Mouse (Mus musculus) olfactory bulb, adult 2 months (tissue): ENCODE data around the gene Nphp1. TPM values are rescaled to one million over a fixed set of nuclear protein-coding genes. Genes with fewer than 3 reads are reported as not detected.

Experiments
- H3K27ac ChIP-seq: fragments of 200-500 bp; 2 replicates; pipeline ENCODE4 v1.5.1; 2012; ENCODE audit warnings: low read depth, low read length; ENCODE audit not compliant: insufficient read depth
- H3K4me1 ChIP-seq: fragments of 200-500 bp; 2 replicates; pipeline ENCODE4 v1.6.1; 2012; ENCODE audit warnings: low read length; ENCODE audit not compliant: control insufficient read depth, insufficient read depth
- H3K4me3 ChIP-seq: fragments of 200-500 bp; 2 replicates; pipeline ENCODE4 v1.5.1; 2012; ENCODE audit warnings: mild to moderate bottlenecking, low read depth, low read length, moderate library complexity; ENCODE audit not compliant: insufficient read depth
- CTCF ChIP-seq: fragments of 200-500 bp; IDR thresholded peaks from 2 replicates; pipeline ENCODE4 v1.5.1; 2012; ENCODE audit warnings: low read depth, mild to moderate bottlenecking, low read length, moderate library complexity; ENCODE audit not compliant: insufficient read depth
- POLR2A ChIP-seq: fragments of 200-500 bp; IDR thresholded peaks from 2 replicates; pipeline ENCODE4 v1.6.1; 2012; ENCODE audit warnings: mild to moderate bottlenecking, low read depth, low read length, moderate library complexity; ENCODE audit not compliant: insufficient read depth
- WGBS: fragments of 180-500 bp; shearing (Covaris S2); methylation state at CpG from one replicate; pipeline ENCODE4 v1.1.7; 2018; 5-methylcytosine and 5-hydroxymethylcytosine counted together
- polyA plus RNA-seq: library from polyadenylated mRNA; stranded (reverse); fragments of >200 nt; gene quantifications from 2 replicates; pipeline ENCODE4 v1.2.4, GENCODE M21; 2012; ENCODE audit warnings: low replicate concordance; ENCODE audit not compliant: missing spikeins, insufficient read depth, insufficient read length

The Nphp1 gene
- polyA plus RNA-seq, 1 experiment, result not detected

DNA sequence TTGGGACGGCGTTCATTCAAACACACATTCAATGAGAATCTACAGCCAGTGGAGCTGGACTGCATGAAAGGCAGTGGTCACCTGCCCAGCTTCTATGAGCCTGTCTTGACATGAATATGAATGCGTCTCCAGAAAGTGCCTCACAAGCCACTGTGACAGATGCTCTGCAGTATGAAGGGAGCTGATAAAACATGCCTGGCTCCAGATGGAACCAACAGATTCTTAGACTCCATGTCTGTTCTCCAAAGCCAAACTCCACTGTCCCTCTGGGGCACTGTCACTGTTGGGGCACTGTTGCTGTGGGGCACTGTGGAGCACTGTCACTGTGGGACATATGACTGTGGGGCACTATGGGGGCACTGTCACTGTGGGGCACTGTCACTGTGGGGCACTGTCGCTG is 34.6 kb downstream of the Nphp1 start:
- WGBS, result 95% methylated on average over 4 of the region's 4 CpGs

DNA sequence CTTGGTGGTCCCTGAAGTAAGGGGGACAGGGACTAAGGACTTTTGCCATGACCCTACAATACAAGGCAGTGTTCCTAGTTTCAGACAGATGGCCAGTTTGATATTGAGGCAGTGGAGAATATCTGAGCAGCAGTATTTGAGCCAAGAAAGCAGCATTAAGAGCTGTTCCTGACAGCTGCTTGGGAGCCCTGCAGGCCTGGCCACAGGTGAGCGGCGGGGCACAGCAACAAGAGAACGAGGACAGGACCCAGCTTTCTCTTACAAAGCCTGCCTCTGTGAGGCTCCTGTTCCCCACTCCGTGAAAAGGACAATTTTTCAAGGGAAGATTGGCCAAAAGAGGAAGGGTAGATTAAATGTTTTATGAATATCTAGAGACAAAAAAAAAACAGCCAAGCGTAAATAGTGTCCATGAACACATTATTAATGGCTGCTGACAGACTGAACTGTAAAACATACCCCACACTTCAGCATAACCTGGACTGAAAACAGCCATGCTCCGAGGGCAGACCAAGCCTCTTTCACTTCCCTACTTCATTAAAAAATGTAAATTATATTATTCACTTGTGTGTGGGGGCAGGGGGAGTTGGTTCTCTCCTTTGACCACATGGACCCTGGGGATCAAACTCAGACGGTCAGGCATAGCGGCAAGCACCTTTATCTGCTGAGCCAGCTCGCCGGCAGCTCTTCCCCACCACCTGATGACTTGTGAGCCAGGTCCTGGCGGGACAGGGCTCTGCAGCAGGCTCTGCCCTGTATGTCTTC is 36.7 kb downstream of the Nphp1 start:
- 88% methylated on average over 11 of the region's 11 CpGs for WGBS
- Histone ChIP-seq H3K4me3 (no peak overlapping the region), H3K4me1 (peaks cover under 1% of the 10 kb centered on the region; the same call in 1 of the 2 replicates), H3K27ac (no peak overlapping the region)
- TF ChIP-seq POLR2A (no peak), CTCF (no peak)

More for the DNA sequence above, 34.6 kb downstream of the Nphp1 start:
- TF ChIP-seq POLR2A (no peak), CTCF (no peak)
- Histone ChIP-seq H3K4me3 (no peak overlapping the region), H3K4me1 (peaks cover 3% of the 10 kb centered on the region; the same call in 1 of the 2 replicates), H3K27ac (no peak overlapping the region)

DNA sequence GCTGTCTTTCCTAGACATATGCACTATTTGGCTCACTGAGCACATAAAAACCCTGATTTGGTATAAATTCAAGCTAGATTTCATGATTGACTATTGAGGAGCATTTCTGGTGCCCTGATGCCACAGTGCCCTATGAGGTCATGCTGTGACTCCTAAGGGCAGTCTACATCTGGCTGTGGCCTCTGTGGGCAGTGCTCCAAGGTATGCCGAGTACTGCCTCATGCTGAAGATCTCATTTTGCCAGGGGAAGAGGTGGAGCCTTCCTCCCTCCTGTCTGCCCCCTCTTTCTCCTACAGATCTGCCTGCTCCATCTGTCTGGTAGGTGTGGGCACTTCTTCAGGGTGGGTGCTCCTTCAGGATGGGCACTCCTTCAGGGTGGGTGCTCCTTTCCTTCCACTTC is 39.3 kb downstream of the Nphp1 start:
- Histone ChIP-seq H3K4me3 (no peak overlapping the region), H3K4me1 (no peaks in the 10 kb centered on the region), H3K27ac (no peak overlapping the region)
- 47% methylated on average over 1 of the region's 1 CpGs for WGBS
- TF ChIP-seq CTCF (no peak), POLR2A (no peak)

DNA sequence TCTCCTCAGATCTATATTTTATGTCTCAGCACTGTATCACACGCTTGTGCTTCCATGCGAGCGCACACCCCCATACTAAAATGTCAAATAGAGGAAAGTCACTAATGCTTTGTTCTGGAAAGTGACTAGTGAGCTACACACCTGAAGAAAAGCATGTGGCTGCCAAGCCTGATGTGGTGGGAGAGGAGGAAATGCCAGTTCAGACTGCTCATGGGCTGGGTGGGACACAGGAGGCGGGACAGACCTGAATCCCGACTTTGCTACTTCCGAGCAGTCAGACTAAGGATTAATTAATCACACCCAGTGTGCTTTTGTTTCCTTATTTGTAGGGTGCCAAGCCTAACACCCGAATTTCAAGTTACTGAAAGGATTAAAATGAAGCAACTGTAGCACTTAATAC is 40.4 kb downstream of the Nphp1 start:
- Histone ChIP-seq H3K4me3 (no peak overlapping the region), H3K4me1 (no peaks in the 10 kb centered on the region), H3K27ac (no peak overlapping the region)
- 58% methylated on average over 7 of the region's 7 CpGs for WGBS
- TF ChIP-seq POLR2A, result no peak
- TF ChIP-seq CTCF, result no peak

DNA sequence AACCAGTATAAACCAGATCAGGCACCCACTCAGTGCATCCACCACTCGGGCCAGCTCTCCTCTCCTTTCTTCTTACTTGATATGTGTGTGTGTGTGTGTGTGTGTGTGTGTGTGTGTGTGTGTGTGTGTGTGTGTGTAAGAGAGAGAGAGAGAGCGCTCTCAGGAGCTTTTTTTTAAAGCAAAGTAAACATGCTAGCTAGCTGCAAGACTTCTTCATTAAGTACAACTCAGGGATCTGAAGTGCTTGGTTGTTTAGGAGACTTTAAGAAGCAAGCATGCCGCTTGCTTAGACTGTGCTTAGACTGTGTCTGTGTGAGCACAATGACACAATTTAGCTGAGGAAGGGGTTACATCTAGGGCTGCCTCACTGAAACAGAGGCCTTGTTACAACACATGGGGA is 46.1 kb downstream of the Nphp1 start:
- TF ChIP-seq POLR2A (no peak), CTCF (no peak)
- Histone ChIP-seq H3K27ac (no peak overlapping the region), H3K4me1 (no peaks in the 10 kb centered on the region), H3K4me3 (no peak overlapping the region)
- WGBS, result 87% methylated on average over 3 of the region's 3 CpGs

DNA sequence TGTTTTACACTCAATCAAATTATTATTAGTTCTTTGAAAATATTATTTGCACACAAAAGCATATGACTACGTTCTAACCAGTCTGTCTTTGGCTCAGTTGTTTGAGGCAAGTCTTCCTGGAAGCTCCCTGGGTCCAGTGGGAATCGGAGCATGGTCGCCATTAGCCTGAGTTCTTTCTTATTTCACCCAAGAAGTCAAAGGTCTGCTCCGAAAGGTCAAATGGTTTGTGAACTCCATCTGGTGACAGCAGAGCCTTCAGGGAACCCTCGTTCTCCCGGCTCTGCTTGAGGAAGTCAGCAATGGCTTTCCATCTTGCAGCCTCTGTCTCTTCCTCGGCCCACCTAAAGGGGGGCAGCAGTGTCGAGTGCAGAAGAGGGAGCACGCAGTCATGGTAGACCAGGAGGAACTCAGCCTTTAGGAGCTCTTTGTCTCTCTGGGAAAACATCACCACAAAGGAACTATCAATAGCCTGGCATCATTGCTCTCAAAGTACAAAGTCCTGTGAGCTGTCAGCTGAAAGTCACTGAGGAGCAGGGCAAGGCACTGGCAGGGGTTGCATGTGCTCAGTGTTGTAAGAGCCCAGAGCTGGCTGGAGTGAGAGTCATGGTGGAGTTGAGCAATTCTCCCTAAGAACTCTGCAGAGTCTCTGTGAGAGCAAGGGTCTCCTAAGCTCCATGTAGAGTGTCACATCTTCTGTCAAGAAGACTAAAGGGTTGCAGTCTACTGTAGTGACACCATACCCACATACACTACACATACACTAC is 47.8 kb downstream of the Nphp1 start:
- Histone ChIP-seq H3K27ac (no peak overlapping the region), H3K4me3 (no peak overlapping the region), H3K4me1 (no peaks in the 10 kb centered on the region)
- no peak for TF ChIP-seq POLR2A
- TF ChIP-seq CTCF, result no peak
- WGBS, result 85% methylated on average over 9 of the region's 9 CpGs

DNA sequence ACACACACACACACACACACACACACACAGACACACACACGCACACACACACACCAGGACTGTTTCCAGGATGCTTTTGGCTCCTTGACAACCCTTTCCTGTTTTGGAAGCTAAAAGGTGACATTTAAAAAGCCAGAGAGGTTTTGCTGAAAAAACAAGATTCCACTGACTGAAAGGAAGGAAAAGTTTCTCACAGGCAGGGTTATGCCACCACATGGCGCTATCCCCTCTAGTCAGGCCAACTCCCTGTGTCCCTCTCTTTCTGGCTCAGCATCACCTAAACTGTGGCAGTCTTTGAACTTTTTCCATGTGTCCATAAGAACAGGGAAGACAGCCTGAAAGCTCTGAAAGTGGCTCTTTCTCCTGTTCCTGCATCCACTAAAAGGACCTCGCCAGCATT is 50.8 kb downstream of the Nphp1 start:
- 70% methylated on average over 3 of the region's 3 CpGs for WGBS
- TF ChIP-seq POLR2A (no peak), CTCF (no peak)
- no peak overlapping the region for H3K4me3 ChIP-seq
- no peak overlapping the region for H3K27ac ChIP-seq
- no peaks in the 10 kb centered on the region for H3K4me1 ChIP-seq

DNA sequence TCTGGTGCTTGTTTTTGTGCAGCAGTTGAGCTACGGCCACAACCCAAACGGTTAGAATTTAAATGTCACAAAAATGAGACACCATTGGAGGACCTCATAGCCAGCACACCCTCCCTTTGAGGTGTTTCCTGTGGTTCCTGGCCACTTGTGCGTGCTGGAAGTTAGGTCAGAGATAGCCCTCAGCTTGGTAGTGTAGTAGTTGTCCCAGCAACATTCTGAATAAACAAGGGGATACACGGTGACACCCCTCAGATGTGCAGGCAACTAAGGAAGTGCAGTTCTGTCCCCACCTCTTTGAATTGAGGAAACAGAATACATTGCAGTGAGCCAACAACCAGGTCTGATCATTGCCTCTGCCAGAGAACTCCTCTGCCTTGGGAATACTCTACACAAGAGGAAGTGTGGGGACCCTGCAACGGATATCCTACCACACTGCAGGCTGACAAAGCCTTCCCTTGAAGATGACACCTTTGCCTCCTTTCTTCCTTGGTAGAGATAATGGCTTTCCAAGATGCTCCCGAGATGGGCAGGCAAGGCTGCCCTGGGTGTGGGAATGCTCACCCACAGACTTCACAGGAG is 52.0 kb downstream of the Nphp1 start:
- 77% methylated on average over 6 of the region's 6 CpGs for WGBS
- no peaks in the 10 kb centered on the region for H3K4me1 ChIP-seq
- H3K27ac ChIP-seq, result no peak overlapping the region
- TF ChIP-seq POLR2A, result no peak
- TF ChIP-seq CTCF, result no peak
- no peak overlapping the region for H3K4me3 ChIP-seq
